Mouse (Mus musculus) Muller cell, postnatal 12 days (primary cell): ENCODE data around the gene Myo3b.
"Not testable (repeated sequence)": the region's sequence is repeated elsewhere in the genome, so short reads cannot be mapped to it uniquely, and the experiment has no call there.

Source experiments
- DNase-seq: peaks from one replicate; pipeline ENCODE4 v3.0.0-alpha.2; 2015; ENCODE audit errors: inconsistent ontology term

The Myo3b gene

GRCm38 (mm10) chr2:70195418-70196248 lies 156.7 kb downstream of the Myo3b start:
- DNase-seq = no peak

GRCm38 (mm10) chr2:70201796-70202555 lies 163.1 kb downstream of the Myo3b start:
- DNase-seq = no peak

DNA sequence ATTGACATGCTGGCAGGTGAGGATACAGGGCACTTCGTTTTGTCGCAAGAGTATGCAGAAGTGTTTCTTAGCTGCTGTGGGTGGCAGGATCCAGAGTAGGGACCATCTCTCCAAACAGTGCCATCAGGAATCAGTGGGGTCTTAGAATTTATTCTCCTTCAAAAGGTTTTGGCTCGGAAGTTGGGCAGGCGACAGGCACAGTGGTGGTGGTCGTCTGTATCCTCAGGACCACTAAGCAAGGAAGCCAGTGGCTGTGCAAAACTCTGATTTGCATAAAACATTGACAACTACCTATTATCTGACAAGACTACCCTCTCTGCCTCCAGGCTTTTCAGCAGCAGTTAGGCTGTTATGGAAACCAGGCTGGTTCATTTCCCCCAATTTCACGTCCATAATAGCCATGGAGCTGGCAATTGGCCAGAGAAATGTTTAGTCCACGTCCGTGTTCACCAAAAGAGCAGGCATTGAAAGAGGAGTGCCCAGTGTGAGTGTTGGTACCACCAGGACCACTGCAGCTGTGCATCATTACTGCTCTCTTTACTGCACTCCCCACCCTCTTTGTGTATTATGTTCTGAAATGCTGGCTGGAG lies 163.7 kb downstream of the Myo3b start:
- DNase-seq = peak; percentile 5

GRCm38 (mm10) chr2:70208411-70208810 lies 169.5 kb downstream of the Myo3b start:
- DNase-seq = no peak

GRCm38 (mm10) chr2:70209790-70210189 lies 170.9 kb downstream of the Myo3b start:
- no peak for DNase-seq

DNA sequence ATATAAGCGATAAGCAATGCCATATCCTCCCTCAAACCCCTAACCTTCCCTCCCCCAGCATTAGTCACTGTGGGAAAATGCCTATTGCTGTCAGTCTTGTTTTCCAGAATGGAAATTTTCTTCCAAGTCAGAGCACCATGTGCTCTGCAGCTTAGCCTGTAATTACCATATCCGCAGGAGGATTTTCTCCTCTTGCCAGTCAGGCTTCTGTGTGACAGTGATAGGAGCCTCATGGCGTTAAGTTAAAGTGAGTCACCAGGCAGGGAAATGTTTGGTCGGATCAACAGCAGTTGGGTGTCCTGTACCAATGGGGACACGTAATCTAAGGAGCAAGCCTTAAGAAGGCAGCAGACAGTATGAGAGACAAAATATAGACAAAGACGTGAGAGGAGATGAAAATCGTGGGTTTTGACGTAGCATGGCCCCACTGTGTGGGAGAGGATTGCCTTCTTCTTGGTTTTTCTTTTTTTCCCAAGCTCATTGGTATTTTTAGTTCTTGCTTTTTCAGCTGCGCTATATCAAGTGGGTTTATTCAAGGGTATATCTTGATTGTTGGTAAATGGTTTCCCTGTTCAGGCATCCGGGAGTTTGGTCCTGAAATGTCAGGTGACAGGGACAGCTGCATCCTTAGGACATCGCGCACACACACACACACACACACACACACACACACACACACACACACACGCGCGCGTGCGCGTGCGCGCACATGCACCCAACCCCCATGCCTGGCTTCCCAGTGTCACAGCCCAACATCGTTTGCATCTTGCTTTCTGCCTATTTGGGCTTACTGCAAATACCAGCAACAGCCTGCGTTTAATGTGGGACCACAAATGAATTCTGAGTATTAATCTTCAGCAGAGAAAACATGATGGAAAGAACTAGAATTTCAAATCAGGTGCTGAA lies 171.8 kb downstream of the Myo3b start:
- DNase-seq = no peak

DNA sequence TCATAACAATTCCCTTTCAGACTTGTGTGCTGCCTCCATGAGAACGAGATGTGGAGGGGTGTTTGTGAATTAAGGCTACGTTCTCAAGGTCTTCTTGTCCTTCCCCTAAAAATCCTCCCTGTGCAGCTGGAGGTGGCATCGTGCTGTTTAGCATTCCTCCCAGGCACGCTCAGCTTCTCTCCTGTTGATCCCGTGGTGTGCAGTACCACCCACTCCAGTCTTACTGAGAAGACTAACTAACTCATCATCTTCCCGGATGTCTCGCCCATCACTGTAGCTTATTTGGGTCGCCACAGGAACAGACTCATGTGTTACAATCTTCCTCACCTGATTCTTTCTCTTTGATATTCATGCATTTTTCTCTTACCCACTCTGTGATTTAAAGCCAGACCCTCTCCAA lies 175.5 kb downstream of the Myo3b start:
- DNase-seq = no peak

GRCm38 (mm10) chr2:70217800-70218199 lies 178.9 kb downstream of the Myo3b start:
- DNase-seq = no peak

DNA sequence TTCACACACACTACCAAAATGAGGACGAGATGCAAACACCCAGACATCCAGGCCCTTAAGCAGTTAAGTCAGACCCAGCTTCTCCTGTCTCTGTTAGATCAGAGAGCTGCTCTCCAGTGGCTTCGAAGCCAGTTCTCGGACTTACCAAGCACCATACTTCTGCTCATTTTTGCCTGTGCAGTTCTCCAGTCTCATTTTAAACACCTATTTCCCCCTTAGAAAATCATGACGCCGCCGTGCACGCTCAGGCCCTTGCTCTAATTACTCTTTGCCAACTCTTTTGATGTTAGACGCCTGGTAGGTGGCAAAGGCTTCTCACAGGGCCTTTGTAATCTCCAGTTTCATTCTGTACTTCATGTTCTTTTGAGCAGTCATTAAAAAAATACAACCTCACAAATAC lies 179.5 kb downstream of the Myo3b start:
- DNase-seq = no peak

DNA sequence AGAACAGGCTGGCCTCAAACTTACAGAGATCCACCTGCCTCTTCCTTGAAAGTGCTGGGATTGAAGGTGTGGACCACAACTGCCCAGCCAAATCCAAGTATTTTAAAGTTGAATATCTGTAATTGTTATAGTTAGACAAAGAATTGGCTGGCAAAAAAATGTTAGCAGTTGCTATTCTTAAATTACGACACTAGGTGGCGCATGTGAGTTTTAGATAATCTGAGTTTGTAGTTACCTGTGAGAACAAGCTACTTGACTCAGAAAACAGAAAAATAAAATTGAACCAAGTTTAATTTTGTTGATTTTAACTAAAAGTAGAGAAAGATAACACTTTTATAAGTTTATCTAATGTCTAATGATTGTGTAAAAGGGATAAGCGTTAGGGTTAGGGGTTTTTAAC lies 187.8 kb downstream of the Myo3b start:
- no peak for DNase-seq

GRCm38 (mm10) chr2:70234450-70234849 lies 195.5 kb downstream of the Myo3b start:
- not testable (repeated sequence) for DNase-seq

DNA sequence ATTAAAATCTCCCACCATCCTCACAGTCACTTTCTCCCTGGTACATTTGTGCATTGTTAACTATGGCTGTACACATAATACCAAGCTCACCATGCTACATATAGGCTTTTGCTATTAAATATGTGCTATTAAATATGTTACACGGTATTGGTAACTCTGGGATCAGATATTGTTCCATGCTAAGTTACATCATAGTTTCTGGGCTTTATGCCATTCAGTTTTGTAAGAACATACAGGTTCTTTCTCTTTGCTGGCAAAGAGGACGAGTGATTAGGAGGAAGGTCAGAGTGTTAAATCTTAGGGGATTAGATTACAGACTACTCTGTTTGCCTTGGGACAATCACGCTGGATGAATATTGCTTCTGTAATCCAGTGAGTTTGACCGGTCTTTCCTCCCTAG lies 207.1 kb downstream of the Myo3b start:
- no peak for DNase-seq

DNA sequence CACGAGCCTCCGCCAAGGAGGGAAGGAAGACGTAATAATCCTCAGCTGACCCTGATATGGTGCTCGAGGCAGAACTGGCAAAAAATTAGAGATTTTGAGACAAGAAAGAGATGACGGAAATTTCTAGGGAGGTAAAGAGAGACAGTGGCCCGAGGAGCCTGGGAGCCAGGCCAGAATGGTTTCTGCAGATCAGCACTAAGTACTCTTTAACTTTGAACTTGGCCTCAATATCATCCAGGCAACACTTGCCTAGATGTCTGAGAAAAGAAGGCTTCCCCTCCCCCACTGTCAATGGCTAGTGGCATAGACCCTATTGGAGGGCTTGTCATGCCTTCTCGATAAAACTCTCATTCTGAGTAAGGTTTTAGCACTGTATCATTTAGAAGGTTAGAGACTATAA lies 209.7 kb downstream of the Myo3b start:
- no peak for DNase-seq

DNA sequence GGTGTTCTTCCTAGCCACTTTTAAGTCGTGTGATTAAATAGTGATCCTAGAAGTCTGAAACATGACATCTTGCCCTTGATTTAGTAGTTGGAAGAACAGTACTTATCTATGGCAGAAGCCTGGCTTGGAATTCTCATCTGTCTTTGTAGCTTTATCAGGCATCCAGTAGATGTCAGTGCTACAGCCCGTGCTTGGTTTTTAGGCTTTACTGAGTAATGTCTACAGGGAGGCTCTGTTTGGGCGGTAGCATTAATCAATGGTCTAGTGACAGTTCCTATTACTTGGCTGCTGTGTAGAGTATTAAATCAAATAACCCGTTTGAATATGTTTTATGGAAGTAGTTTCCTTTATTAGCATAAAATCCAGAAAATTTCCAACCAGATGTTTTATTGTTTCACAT lies 210.9 kb downstream of the Myo3b start:
- DNase-seq = no peak

GRCm38 (mm10) chr2:70251256-70251655 lies 212.3 kb downstream of the Myo3b start:
- no peak for DNase-seq

DNA sequence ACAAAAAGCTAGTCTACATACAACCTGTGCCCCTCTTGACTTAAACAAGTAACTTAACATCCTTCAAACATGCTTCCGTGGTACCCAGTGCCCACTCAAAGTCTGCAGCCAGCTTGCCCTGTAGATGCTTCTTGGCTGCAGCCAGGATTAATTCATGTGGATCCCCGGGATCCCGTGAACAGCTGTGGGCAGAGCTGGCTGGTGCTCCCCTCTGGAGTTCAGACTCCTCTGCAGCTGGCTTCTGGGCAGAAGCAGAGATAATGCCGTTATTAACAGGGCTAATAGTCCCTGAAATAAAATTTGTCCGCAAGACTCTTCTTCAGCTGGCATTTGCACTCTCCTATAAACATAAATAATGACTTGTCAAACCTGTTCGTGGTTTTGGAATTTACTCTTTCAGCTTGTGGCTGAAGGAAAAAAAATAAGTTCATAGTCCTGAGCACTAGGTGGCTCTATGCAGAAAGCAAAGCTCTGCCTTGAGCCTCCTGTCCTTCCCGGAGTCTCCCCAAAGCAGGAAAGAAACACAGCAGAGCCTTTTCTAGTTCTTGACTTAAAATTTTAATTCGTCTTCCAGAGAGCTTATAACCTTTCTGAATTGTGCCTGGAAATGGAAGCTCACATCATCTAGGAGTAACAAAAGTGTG lies 220.6 kb downstream of the Myo3b start:
- no peak for DNase-seq

- DNase-seq = no peak
Measured at GRCm38 (mm10) chr2:70260646-70261195, 221.8 kb downstream of the Myo3b start.

DNA sequence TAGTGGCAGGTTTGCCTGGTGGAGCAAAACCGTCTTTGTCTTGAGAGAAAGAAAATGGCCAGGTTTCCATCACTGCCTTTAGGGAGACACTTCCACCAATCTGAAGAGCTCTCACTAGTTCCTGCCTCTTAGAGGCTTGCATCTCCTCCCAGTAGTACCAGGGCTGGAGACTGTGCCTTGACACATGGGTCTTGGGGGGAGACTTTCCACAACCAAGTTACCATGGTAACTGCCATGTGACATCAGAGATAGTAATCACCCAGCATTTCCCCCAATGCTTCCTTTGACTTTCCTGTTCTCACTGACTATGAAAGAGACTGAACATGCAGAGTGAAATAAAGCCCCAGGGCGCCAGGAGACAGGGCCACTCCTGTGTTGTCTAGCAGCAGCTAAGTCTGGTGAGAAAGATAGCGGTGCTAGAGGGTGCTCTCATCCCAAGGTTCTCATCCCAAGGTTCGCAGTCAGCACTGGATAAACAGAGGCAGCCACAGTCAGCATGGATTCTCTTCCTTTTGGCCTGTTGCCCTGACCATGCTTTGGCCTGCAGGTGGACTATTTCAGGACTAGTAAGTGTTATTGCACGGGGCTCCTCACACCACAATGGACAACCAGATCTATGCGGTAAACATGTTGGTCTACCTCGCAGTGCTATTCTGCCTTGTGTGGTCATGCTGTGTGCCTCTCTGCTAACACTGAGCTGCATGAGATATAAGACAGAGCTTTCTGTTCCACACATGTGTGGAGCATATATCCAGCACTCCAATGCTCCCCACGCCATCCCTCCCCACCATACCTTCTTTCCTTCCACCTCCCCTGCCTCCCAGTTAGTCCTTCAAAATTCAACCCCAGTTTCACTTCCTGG lies 223.0 kb downstream of the Myo3b start:
- DNase-seq = no peak

GRCm38 (mm10) chr2:70262565-70263082 lies 223.7 kb downstream of the Myo3b start:
- peak; percentile 29 for DNase-seq
